Mouse (Mus musculus): ENCODE results near the gene Ttll10. TPM values are rescaled to one million over a fixed set of nuclear protein-coding genes. Genes with fewer than 3 reads are reported as not detected.

The Ttll10 gene
- polyA plus RNA-seq (2015; fragmentation: Nextera tagmentation; extraction: Ambion mirVana), result 0.24 and 0.35 TPM in 2 replicates

GRCm38 (mm10) chr4:156059261-156059660, at the start of gene Ttll10:
Ttll10 (minus strand) TSS chr4:156059414.

GRCm38 (mm10) chr4:156026013-156026412, 33.2 kb downstream of the Ttll10 start, which contains the start of gene Tnfrsf18:
Tnfrsf18 (plus strand) TSS chr4:156026164.

GRCm38 (mm10) chr4:156013637-156014036, 45.6 kb downstream of the Ttll10 start, which contains the start of gene Tnfrsf4:
Tnfrsf4 (plus strand) TSS chr4:156013843.

GRCm38 (mm10) chr4:155992241-155992905, 66.8 kb downstream of the Ttll10 start, which contains the start of the genes B3galt6 and Sdf4:
B3galt6 (minus strand) TSS chr4:155992649.
Sdf4 (plus strand) TSS chr4:155992872.

Small RNAs within 50 kb of the gene (microRNA-seq; reads per million reads assigned to microRNA genes)
- gene Mir200a (ENCODE audit: borderline replicate concordance, insufficient number of aligned reads), result 13.0 reads per million, percentile 18 among the genes with 10 or more reads in this experiment
- gene Mir200b (ENCODE audit: borderline replicate concordance, insufficient number of aligned reads), result 158 reads per million, percentile 50 among the genes with 10 or more reads in this experiment
- gene Mir429 (ENCODE audit: borderline replicate concordance, insufficient number of aligned reads), result 349 reads per million, percentile 60 among the genes with 10 or more reads in this experiment

Other genes starting within 250 kb of the Ttll10 start
- gene Ccnl2, start 246.9 kb downstream of the Ttll10 start, polyA plus RNA-seq (2015; fragmentation: Nextera tagmentation; extraction: Ambion mirVana), result 73.0 and 127 TPM in 2 replicates
- gene Aurkaip1, start 228.1 kb downstream of the Ttll10 start, polyA plus RNA-seq (2015; fragmentation: Nextera tagmentation; extraction: Ambion mirVana), result 316 and 348 TPM in 2 replicates
- 159 and 249 TPM in 2 replicates for gene Mxra8, start 219.7 kb downstream of the Ttll10 start, polyA plus RNA-seq (2015; fragmentation: Nextera tagmentation; extraction: Ambion mirVana)
- 11.9 and 14.2 TPM in 2 replicates for gene Dvl1, start 212.0 kb downstream of the Ttll10 start, polyA plus RNA-seq (2015; fragmentation: Nextera tagmentation; extraction: Ambion mirVana)
- gene Tas1r3, start 196.1 kb downstream of the Ttll10 start, polyA plus RNA-seq (2015; fragmentation: Nextera tagmentation; extraction: Ambion mirVana), result 0.14 and 0.16 TPM in 2 replicates
- 7.7 and 9.1 TPM in 2 replicates for gene Cptp, start 190.0 kb downstream of the Ttll10 start, polyA plus RNA-seq (2015; fragmentation: Nextera tagmentation; extraction: Ambion mirVana)
- gene Ints11, start 189.9 kb downstream of the Ttll10 start, polyA plus RNA-seq (2015; fragmentation: Nextera tagmentation; extraction: Ambion mirVana), result 30.5 and 36.0 TPM in 2 replicates
- gene Pusl1, start 167.6 kb downstream of the Ttll10 start, polyA plus RNA-seq (2015; fragmentation: Nextera tagmentation; extraction: Ambion mirVana), result 26.3 and 34.6 TPM in 2 replicates
- 10.5 and 15.9 TPM in 2 replicates for gene Acap3, start 167.6 kb downstream of the Ttll10 start, polyA plus RNA-seq (2015; fragmentation: Nextera tagmentation; extraction: Ambion mirVana)
- gene Ube2j2, start 115.6 kb downstream of the Ttll10 start, polyA plus RNA-seq (2015; fragmentation: Nextera tagmentation; extraction: Ambion mirVana), result 79.0 and 89.5 TPM in 2 replicates
- gene C1qtnf12, start 97.1 kb downstream of the Ttll10 start, polyA plus RNA-seq (2015; fragmentation: Nextera tagmentation; extraction: Ambion mirVana), result 56.5 and 78.7 TPM in 2 replicates
- 8.5 and 9.4 TPM in 2 replicates for gene B3galt6, start 66.8 kb downstream of the Ttll10 start, polyA plus RNA-seq (2015; fragmentation: Nextera tagmentation; extraction: Ambion mirVana)
- gene Sdf4, start 66.5 kb downstream of the Ttll10 start, polyA plus RNA-seq (2015; fragmentation: Nextera tagmentation; extraction: Ambion mirVana), result 177 and 229 TPM in 2 replicates
- 0.80 and 0.94 TPM in 2 replicates for gene Tnfrsf4, start 45.6 kb downstream of the Ttll10 start, polyA plus RNA-seq (2015; fragmentation: Nextera tagmentation; extraction: Ambion mirVana)
- gene Tnfrsf18, start 33.2 kb downstream of the Ttll10 start, polyA plus RNA-seq (2015; fragmentation: Nextera tagmentation; extraction: Ambion mirVana), result 1.0 and 1.1 TPM in 2 replicates
- gene 9430015G10Rik, start 50.6 kb upstream of the Ttll10 start, polyA plus RNA-seq (2015; fragmentation: Nextera tagmentation; extraction: Ambion mirVana), result 6.8 and 9.4 TPM in 2 replicates
- gene Rnf223, start 71.1 kb upstream of the Ttll10 start, polyA plus RNA-seq (2015; fragmentation: Nextera tagmentation; extraction: Ambion mirVana), result 0.05 and 0.10 TPM in 2 replicates
- 19.0 and 27.1 TPM in 2 replicates for gene Agrn, start 138.1 kb upstream of the Ttll10 start, polyA plus RNA-seq (2015; fragmentation: Nextera tagmentation; extraction: Ambion mirVana)
- gene Isg15, start 141.4 kb upstream of the Ttll10 start, polyA plus RNA-seq (2015; fragmentation: Nextera tagmentation; extraction: Ambion mirVana), result 17.7 and 22.5 TPM in 2 replicates
- gene AW011738, start 143.9 kb upstream of the Ttll10 start, polyA plus RNA-seq (2015; fragmentation: Nextera tagmentation; extraction: Ambion mirVana), result 0.99 and 1.5 TPM in 2 replicates
- 0.16 and 0.48 TPM in 2 replicates for gene Perm1, start 156.5 kb upstream of the Ttll10 start, polyA plus RNA-seq (2015; fragmentation: Nextera tagmentation; extraction: Ambion mirVana)
- 7.8 and 11.0 TPM in 2 replicates for gene Plekhn1, start 175.4 kb upstream of the Ttll10 start, polyA plus RNA-seq (2015; fragmentation: Nextera tagmentation; extraction: Ambion mirVana)
- 24.8 and 33.7 TPM in 2 replicates for gene Noc2l, start 176.6 kb upstream of the Ttll10 start, polyA plus RNA-seq (2015; fragmentation: Nextera tagmentation; extraction: Ambion mirVana)
- 1.8 and 4.0 TPM in 2 replicates for gene Samd11, start 196.2 kb upstream of the Ttll10 start, polyA plus RNA-seq (2015; fragmentation: Nextera tagmentation; extraction: Ambion mirVana)

All from adrenal gland, postnatal 0 days (tissue).